Mouse (Mus musculus): ENCODE data around the gene Vsnl1.

- TF ChIP-seq POLR2A (IDR thresholded peaks at IDR 0.05; ENCODE audit: insufficient read depth, low read length) (no peak), CTCF (IDR thresholded peaks at IDR 0.05; ENCODE audit: low read depth, low read length) (no peak)
These were observed 109.9 kb downstream of the Vsnl1 start for GRCm38 (mm10) chr12:11326483-11326882.

All from ES-Bruce4 (cell line).